Mouse (Mus musculus) spleen, adult 2 months (tissue): ENCODE results near the gene 1110051M20Rik. TPM values are rescaled to one million over a fixed set of nuclear protein-coding genes. Genes with fewer than 3 reads are reported as not detected.

Experiments
- DNase-seq, 2 experiments: peaks; one replicate each; pipeline versions ENCODE4 v3.0.0 to v3.0.0-alpha.2; 2012 to 2021; ENCODE audit warnings: low spot score in 2 of 2, low read depth in 1 of 2
- H3K27ac ChIP-seq: fragments of 200-500 bp; 2 replicates; pipeline ENCODE4 v1.5.1; 2012; ENCODE audit warnings: low read length, inconsistent platforms; ENCODE audit not compliant: insufficient read depth
- H3K27me3 ChIP-seq: fragments of 200-500 bp; 2 replicates; pipeline ENCODE4 v1.6.1; 2012; ENCODE audit warnings: mild to moderate bottlenecking, moderate library complexity, low read length, inconsistent platforms; ENCODE audit not compliant: control insufficient read depth, insufficient read depth
- H3K36me3 ChIP-seq: fragments of 200-500 bp; 2 replicates; pipeline ENCODE4 v1.6.1; 2012; ENCODE audit warnings: mild to moderate bottlenecking, low read length, inconsistent platforms; ENCODE audit not compliant: control insufficient read depth, insufficient read depth
- H3K4me1 ChIP-seq: fragments of 200-500 bp; 2 replicates; pipeline ENCODE4 v1.6.1; 2011; ENCODE audit warnings: inconsistent platforms; ENCODE audit not compliant: control insufficient read depth, insufficient read depth, insufficient read length
- H3K4me3 ChIP-seq: fragments of 200-500 bp; 2 replicates; pipeline ENCODE4 v1.5.1; 2011; ENCODE audit warnings: mild to moderate bottlenecking, inconsistent platforms; ENCODE audit not compliant: insufficient read depth, insufficient read length; ENCODE audit errors: extremely low read depth
- CTCF ChIP-seq: fragments of 200-500 bp; IDR thresholded peaks from 2 replicates; pipeline ENCODE4 v1.5.1; 2011; ENCODE audit warnings: mild to moderate bottlenecking, inconsistent platforms; ENCODE audit not compliant: insufficient read depth, insufficient read length, insufficient replicate concordance; ENCODE audit errors: extremely low read depth
- POLR2A ChIP-seq: fragments of 200-500 bp; IDR thresholded peaks from 2 replicates; pipeline ENCODE4 v1.6.1; 2011; ENCODE audit warnings: low read depth, low read length, inconsistent platforms
- WGBS: fragments of 180-500 bp; shearing (Covaris S2); methylation state at CpG from one replicate; pipeline ENCODE4 v1.1.7; 2018; 5-methylcytosine and 5-hydroxymethylcytosine counted together
- polyA plus RNA-seq: library from polyadenylated mRNA; depleted of rRNA; stranded (reverse); fragments of >200 nt; gene quantifications from 2 replicates; pipeline ENCODE4 v1.2.3, GENCODE M21; 2012

1110051M20Rik gene
- polyA plus RNA-seq, 1 experiment: 5.6 TPM

GRCm38 (mm10) chr2:91279372-91279755 is 165.1 kb downstream of the 1110051M20Rik start:
- no peak overlapping the region for H3K4me3 ChIP-seq
- no peaks in the 10 kb centered on the region for H3K27me3 ChIP-seq
- TF ChIP-seq POLR2A (no peak), CTCF (no peak)
- no peak overlapping the region for H3K27ac ChIP-seq
- H3K36me3 ChIP-seq: peaks cover 17% of the 10 kb centered on the region
- no peak for DNase-seq
- WGBS: 56% methylated on average over 2 of the region's 2 CpGs
- no peaks in the 10 kb centered on the region for H3K4me1 ChIP-seq

DNA sequence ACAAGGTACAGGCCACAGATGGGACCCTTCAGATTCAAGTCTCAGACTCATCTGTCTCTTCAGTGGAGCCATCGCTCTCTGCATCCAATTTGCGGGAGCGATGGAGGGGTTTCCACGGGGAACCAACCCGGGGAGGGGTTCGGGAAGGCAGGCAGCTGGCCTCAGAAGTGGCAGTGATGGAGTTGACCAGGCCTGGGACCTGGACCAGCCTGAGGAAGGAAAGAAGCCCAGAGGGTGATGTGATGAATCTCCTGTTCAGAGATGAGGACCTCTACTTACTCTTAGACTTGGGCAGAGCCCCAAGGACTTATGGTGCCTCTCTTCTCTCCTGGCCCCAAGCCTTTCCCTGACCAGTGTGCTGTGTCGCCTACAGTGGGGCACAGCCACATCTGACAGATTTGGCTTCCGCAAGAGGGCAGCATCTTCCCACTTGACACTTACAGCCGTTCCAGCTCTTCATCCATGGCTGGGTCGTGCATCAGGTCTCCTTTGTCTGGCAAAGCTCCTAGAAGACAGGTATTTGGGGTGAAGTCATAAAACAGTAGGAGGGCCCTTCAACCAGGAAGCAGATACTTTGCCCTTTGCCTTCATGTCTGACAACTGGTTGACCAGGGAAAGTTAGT is 165.6 kb downstream of the 1110051M20Rik start:
- no peaks in the 10 kb centered on the region for H3K4me1 ChIP-seq
- no peak for DNase-seq
- 76% methylated on average over 10 of the region's 10 CpGs for WGBS
- TF ChIP-seq POLR2A (no peak), CTCF (peak; percentile 13; the same call in 1 of the 2 replicates)
- H3K4me3 ChIP-seq: no peak overlapping the region
- peaks cover 21% of the 10 kb centered on the region for H3K36me3 ChIP-seq
- H3K27me3 ChIP-seq: no peaks in the 10 kb centered on the region
- H3K27ac ChIP-seq: no peak overlapping the region

- WGBS: 94% methylated on average over 8 of the region's 8 CpGs
- peaks cover 52% of the 10 kb centered on the region for H3K36me3 ChIP-seq
- peaks cover 3% of the 10 kb centered on the region; the same call in 1 of the 2 replicates for H3K4me1 ChIP-seq
- DNase-seq: no peak
- no peak overlapping the region for H3K27ac ChIP-seq
- no peak overlapping the region for H3K4me3 ChIP-seq
- TF ChIP-seq CTCF: no peak
- no peak for TF ChIP-seq POLR2A
- H3K27me3 ChIP-seq: no peaks in the 10 kb centered on the region
These were observed 174.8 kb downstream of the 1110051M20Rik start for GRCm38 (mm10) chr2:91269687-91270133.

DNA sequence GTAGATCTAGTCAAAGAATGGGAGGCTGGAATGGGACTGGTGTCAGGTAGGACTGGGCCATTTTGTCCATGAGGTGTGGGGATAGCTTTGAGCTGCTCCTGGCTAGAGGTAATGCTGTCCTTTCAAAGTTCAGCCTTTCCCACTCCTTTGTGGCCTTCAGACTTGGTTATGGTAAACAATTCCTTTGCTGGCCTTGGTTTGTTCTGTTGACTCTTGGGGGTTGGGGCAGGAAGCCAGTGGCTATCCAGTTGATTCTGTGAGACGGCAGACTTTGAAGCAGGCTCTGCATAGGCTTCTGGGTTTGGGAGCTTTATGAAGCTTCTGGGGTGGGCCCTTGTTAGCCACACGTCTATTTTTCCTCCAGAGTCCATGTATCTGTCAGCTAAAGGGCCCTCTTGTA is 175.8 kb downstream of the 1110051M20Rik start:
- no peak overlapping the region for H3K4me3 ChIP-seq
- H3K4me1 ChIP-seq: peaks cover 7% of the 10 kb centered on the region; the same call in 1 of the 2 replicates
- DNase-seq: no peak
- WGBS: 92% methylated on average over 2 of the region's 2 CpGs
- H3K27ac ChIP-seq: no peak overlapping the region
- no peaks in the 10 kb centered on the region for H3K27me3 ChIP-seq
- no peak for TF ChIP-seq CTCF
- no peak for TF ChIP-seq POLR2A
- H3K36me3 ChIP-seq: peaks cover 44% of the 10 kb centered on the region

DNA sequence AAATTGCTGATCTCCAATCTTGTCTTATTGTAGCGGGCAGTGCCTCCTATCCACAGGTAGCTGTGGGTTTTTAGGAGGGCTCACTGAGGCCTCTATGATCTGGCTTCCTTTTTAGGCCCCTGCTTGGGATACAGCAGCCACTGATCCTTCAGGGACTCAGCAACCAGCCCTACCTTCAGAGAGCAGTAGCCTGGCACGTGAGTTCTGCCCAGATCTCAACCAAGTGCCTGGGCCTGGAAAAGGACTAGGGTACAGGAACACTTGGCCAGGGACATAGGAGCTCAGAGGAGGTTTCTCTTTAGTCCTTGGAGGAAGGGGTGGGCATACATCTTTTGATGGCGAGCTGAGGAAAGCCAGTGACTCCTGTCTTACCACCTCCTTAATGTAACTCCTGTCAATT is 176.5 kb downstream of the 1110051M20Rik start:
- H3K27me3 ChIP-seq: no peaks in the 10 kb centered on the region
- WGBS: 94% methylated on average over 3 of the region's 3 CpGs
- DNase-seq: no peak
- H3K27ac ChIP-seq: no peak overlapping the region
- H3K4me1 ChIP-seq: peaks cover 7% of the 10 kb centered on the region; the same call in 1 of the 2 replicates
- peaks cover 38% of the 10 kb centered on the region for H3K36me3 ChIP-seq
- no peak for TF ChIP-seq POLR2A
- TF ChIP-seq CTCF: no peak
- no peak overlapping the region for H3K4me3 ChIP-seq

DNA sequence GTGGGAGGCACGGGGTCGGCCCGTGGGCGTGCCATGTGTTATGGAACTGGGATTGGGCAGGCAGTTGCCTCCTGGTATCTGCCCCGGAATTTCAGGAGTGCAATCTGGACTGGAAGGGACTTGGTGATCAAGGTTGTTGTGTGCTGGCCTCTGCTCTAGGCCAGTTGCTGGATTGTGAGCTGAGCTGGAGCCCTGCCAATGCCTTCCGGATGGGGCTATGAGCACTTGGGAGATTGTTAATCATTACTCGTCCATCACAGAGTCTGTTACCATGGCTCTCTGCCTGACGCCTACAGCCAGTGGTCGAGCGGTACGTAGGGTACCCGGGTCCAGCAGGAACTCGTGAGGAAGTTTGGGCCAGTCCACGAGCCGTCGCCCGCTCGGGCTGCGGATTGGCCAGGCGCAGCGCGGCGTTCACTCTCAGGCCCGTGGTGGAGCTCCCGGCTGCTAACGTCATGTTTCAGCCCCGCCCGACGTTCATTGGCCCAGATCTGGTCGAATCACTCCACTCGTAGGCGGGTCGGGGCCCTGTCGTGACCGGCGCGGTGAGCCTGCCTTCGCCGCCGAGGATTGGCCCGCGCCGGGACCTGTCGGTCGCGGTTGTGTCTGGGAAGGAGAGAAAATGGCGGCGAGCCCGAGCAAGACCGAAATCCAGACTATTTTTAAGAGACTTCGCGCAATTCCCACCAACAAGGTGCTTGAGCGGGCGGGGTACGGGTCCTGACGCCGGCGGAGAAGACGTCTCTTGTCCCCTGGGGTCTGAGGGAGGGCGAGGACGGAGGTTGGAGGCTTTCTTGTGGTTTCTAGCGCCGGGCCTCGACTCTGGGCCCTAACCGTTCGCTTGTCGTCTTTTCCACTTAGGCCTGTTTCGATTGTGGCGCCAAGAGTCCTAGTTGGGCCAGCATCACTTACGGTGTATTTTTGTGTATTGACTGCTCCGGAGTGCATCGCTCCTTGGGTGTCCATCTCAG is 179.5 kb downstream of the 1110051M20Rik start, which contains the start of gene Arfgap2:
Gene Arfgap2, plus strand, starts transcription at position 264 of the 971 bp plus-strand sequence.
- H3K27ac ChIP-seq: peak within 1 kb of the TSS; percentile 86
- H3K27me3 ChIP-seq: no peaks in the 10 kb centered on the region
- peak; percentile 66 for TF ChIP-seq POLR2A
- no peak for TF ChIP-seq CTCF
- peak within 1 kb of the TSS; percentile 92 for H3K4me3 ChIP-seq
- peaks cover 7% of the 10 kb centered on the region; the same call in 1 of the 2 replicates for H3K4me1 ChIP-seq
- 3% methylated on average over 72 of the region's 72 CpGs for WGBS
- peaks cover 23% of the 10 kb centered on the region for H3K36me3 ChIP-seq
- DNase-seq: peak; percentile 88 to 95
